Mouse (Mus musculus) liver, postnatal 0 days (tissue): ENCODE data around the gene 4933407L21Rik. TPM values are rescaled to one million over a fixed set of nuclear protein-coding genes. Genes with fewer than 3 reads are reported as not detected.

Experiments used
- ATAC-seq: fragments of 200-750 bp; cut with Nextera tagmentation; 2 replicates; pipeline ENCODE4 v1.8.0; 2017; ENCODE audit warnings: mild to moderate bottlenecking, moderate library complexity
- DNase-seq: peaks from one replicate; pipeline ENCODE4 v3.0.0-alpha.2; 2016
- H3K27ac ChIP-seq: fragments of 300-500 bp; sonication (generic); 2 replicates; pipeline ENCODE4 v1.5.1; 2014; ENCODE audit warnings: antibody characterized with exemption, moderate library complexity, mild to moderate bottlenecking, low read depth
- H3K27me3 ChIP-seq: fragments of 300-500 bp; sonication (generic); 2 replicates; pipeline ENCODE4 v1.6.1; 2014; ENCODE audit warnings: low read length, control low read depth, mixed read lengths; ENCODE audit not compliant: insufficient read depth
- H3K36me3 ChIP-seq: fragments of 300-500 bp; sonication (generic); replicated peaks from 2 replicates; pipeline ENCODE4 v1.6.1; 2014; ENCODE audit warnings: mild to moderate bottlenecking, control low read depth, low read length, moderate library complexity, mixed read lengths; ENCODE audit not compliant: insufficient read depth
- H3K4me1 ChIP-seq: fragments of 300-500 bp; sonication (generic); 2 replicates; pipeline ENCODE4 v1.6.1; 2014; ENCODE audit warnings: antibody characterized with exemption, mild to moderate bottlenecking, control low read depth; ENCODE audit not compliant: insufficient read depth
- H3K4me2 ChIP-seq: fragments of 300-500 bp; sonication (generic); 2 replicates; pipeline ENCODE4 v1.6.1; 2014; ENCODE audit warnings: low read depth, mild to moderate bottlenecking, low read length, moderate library complexity, mixed read lengths
- H3K4me3 ChIP-seq: fragments of 300-500 bp; sonication (generic); 2 replicates; pipeline ENCODE4 v1.5.1; 2014; ENCODE audit warnings: low read depth, low read length
- H3K9ac ChIP-seq: fragments of 300-500 bp; sonication (generic); replicated peaks from 2 replicates; pipeline ENCODE4 v1.6.1; 2014; ENCODE audit warnings: mild to moderate bottlenecking, moderate library complexity
- H3K9me3 ChIP-seq: fragments of 300-500 bp; sonication (generic); 2 replicates; pipeline ENCODE4 v1.6.1; 2016; ENCODE audit warnings: mild to moderate bottlenecking, control low read depth, low read length, mixed read lengths
- CTCF ChIP-seq: sonication (generic); IDR thresholded peaks from 2 replicates; pipeline ENCODE4 v1.5.1; 2016; ENCODE audit warnings: antibody characterized with exemption, low read depth
- EP300 ChIP-seq: IDR thresholded peaks from 2 replicates; pipeline ENCODE4 v1.6.1; 2016; ENCODE audit warnings: antibody characterized with exemption, low read depth, mild to moderate bottlenecking
- WGBS: fragments of 180-500 bp; shearing (Covaris S2); extraction: QIAGEN DNeasy Blood & Tissue Kit; methylation state at CpG from one replicate; pipeline ENCODE4 v1.1.7; 2014; ENCODE audit not compliant: insufficient replicate concordance; 5-methylcytosine and 5-hydroxymethylcytosine counted together
- polyA plus RNA-seq: library from polyadenylated mRNA; unstranded; fragments of >200 nt; fragmentation: Nextera tagmentation; extraction: Ambion mirVana; gene quantifications from 2 replicates; pipeline ENCODE4 v1.2.1, GENCODE M21; 2015

Gene 4933407L21Rik
- polyA plus RNA-seq, 1 experiment from 2014 or later: 0.11 TPM

DNA sequence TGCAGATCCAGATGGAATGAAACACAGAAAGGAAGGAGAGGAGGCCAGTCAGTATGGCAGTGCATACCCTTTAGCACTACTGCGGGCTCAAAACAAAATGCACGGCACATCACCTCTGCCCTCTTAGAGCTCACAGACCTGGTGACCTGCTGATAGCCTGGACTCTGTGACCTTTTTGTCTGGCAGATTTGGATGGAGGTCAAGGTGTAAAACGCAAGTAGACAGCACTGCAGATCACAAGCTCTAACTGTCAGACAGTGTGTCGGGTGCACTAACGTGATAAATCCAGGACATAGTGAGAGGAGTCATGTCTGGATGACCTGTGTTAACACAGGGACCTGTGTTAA lies 5.4 kb upstream of the 4933407L21Rik start:
- H3K4me3 ChIP-seq: no peak overlapping the region
- peaks cover 6% of the 10 kb centered on the region for H3K4me1 ChIP-seq
- H3K27me3 ChIP-seq: no peaks in the 10 kb centered on the region
- H3K27ac ChIP-seq: no peak overlapping the region
- WGBS: 60% methylated on average over 5 of the region's 5 CpGs
- ATAC-seq (peak; percentile 58), DNase-seq (no peak)
- TF ChIP-seq EP300 (no peak), CTCF (no peak)
- H3K9ac ChIP-seq: no peak overlapping the region
- H3K36me3 ChIP-seq: no peaks in the 10 kb centered on the region
- H3K9me3 ChIP-seq: no peaks in the 10 kb centered on the region
- no peak overlapping the region for H3K4me2 ChIP-seq

DNA sequence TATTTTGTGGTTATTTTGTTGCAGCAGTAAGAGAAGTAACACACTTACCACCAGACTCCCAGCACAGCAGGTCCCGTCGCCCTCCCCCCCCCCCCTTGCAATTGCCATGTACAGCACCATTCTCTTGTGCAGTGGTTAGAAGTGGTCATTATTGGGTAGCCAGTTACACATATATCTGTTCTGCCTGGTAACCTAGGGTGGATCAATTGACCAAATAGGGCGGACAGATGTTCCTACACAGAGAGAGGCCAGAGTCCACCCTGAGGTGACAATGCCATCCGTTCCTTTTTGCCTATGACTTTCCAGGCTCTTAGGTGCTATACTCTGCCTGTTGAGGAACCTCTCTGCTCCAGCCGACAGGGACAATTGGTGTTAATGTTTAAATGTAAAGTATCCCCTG lies 3.1 kb upstream of the 4933407L21Rik start:
- ATAC-seq (peak; percentile 89), DNase-seq (peak; percentile 33)
- 43% methylated on average over 5 of the region's 5 CpGs for WGBS
- no peaks in the 10 kb centered on the region for H3K9me3 ChIP-seq
- TF ChIP-seq EP300 (no peak), CTCF (no peak)
- H3K4me3 ChIP-seq: no peak overlapping the region
- H3K4me2 ChIP-seq: no peak overlapping the region
- no peaks in the 10 kb centered on the region for H3K36me3 ChIP-seq
- no peaks in the 10 kb centered on the region for H3K27me3 ChIP-seq
- no peak overlapping the region; the same call in 1 of the 2 replicates for H3K27ac ChIP-seq
- no peak overlapping the region for H3K9ac ChIP-seq
- H3K4me1 ChIP-seq: peaks cover 6% of the 10 kb centered on the region

DNA sequence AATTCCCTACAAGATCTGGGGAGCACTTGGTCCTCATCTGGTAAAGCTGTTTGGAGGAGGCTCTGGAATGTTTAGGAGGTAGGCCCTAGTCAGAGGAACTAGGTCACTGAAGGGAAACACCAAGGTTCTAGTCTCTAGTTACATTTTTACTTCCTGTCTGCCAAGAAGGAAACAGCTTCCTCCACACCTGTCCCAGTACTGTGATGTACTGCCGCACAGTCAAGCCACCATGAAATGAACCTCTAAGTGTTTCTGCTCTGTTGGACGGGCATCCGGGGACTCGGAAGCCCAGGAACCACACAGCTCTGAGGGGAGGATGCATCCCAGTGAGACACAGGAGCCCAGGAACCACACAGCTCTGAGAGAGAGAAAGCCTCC lies 394 bp downstream of the 4933407L21Rik start:
- no peak for DNase-seq

DNA sequence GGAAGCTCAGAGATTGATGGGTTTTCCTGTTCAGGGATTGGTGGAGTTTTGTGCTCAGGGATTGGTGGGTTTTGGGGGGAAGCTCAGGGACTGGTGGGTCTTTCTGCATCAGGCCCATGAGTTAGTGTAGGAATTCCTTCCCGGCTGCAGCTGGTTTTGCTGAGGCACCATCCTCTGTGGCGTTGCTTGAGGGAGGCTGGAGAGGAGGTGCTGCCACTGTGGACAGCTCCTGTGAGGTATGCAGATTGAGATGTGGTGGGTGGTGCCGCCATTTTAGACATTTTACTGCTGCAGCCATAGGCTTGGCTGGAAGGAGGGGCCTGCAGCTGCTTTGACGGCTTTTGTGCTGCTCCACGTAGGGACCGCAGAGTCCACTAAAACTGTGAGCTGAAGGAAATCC lies 1.1 kb downstream of the 4933407L21Rik start:
- H3K4me2 ChIP-seq: no peak overlapping the region
- H3K4me3 ChIP-seq: no peak overlapping the region
- no peaks in the 10 kb centered on the region for H3K9me3 ChIP-seq
- 82% methylated on average over 6 of the region's 6 CpGs for WGBS
- no peaks in the 10 kb centered on the region for H3K27me3 ChIP-seq
- ATAC-seq (no peak), DNase-seq (no peak)
- H3K4me1 ChIP-seq: peaks cover 12% of the 10 kb centered on the region
- no peak overlapping the region for H3K9ac ChIP-seq
- H3K27ac ChIP-seq: no peak overlapping the region
- H3K36me3 ChIP-seq: no peaks in the 10 kb centered on the region
- no peak for TF ChIP-seq CTCF
- no peak for TF ChIP-seq EP300

More for the DNA sequence above, 394 bp downstream of the 4933407L21Rik start:
- no peaks in the 10 kb centered on the region for H3K9me3 ChIP-seq
- ATAC-seq: no peak
- WGBS: 64% methylated on average over 4 of the region's 4 CpGs
- H3K4me3 ChIP-seq: no peak overlapping the region
- no peak overlapping the region for H3K4me2 ChIP-seq
- no peaks in the 10 kb centered on the region for H3K36me3 ChIP-seq
- H3K9ac ChIP-seq: no peak overlapping the region
- H3K27ac ChIP-seq: no peak overlapping the region
- no peaks in the 10 kb centered on the region for H3K27me3 ChIP-seq
- TF ChIP-seq EP300: no peak
- no peak for TF ChIP-seq CTCF
- H3K4me1 ChIP-seq: peaks cover 8% of the 10 kb centered on the region

DNA sequence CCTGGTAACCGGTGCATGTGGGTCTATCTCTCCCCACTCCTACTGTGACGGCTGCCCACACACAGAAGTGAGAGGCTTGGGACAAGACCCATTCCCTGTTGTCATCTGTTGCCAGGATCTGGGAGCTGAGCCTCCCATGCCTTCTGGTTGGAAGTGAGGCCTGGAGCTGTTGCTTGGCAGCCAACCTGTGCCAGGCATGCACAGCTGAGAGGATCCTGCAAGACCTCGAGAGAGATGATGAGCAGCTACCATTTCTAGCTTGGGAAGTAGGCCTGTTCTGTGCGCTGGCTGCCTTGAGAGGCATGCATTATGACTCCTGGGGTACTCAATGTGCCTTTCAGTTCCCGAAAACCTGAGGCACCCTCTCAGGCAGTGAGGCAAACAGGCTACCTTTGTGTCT lies 2.9 kb downstream of the 4933407L21Rik start:
- H3K27me3 ChIP-seq: no peaks in the 10 kb centered on the region
- no peak overlapping the region for H3K27ac ChIP-seq
- H3K4me3 ChIP-seq: no peak overlapping the region
- no peaks in the 10 kb centered on the region for H3K9me3 ChIP-seq
- no peak overlapping the region for H3K4me2 ChIP-seq
- ATAC-seq (no peak), DNase-seq (no peak)
- peaks cover 9% of the 10 kb centered on the region for H3K4me1 ChIP-seq
- H3K9ac ChIP-seq: no peak overlapping the region
- no peaks in the 10 kb centered on the region for H3K36me3 ChIP-seq
- TF ChIP-seq CTCF (no peak), EP300 (no peak)
- WGBS: 70% methylated on average over 5 of the region's 5 CpGs

DNA sequence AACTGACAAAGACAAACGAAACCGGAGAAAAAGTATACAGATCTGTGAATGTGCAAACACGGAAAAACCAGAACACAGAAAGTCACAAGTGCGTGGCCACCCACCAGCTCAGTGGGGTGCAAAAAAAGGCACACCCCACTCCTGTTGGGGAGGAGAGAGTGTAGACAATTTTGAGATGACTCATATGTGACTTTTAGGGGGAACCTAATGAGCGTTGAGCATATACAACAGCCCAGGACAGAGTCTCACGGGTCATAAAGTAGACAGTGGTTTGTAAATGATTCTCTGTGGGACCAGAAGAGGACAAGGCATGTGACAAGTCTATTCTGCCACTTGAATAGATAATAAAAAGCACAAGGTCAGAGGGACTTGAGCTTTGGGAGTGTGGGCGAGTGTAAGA lies 4.9 kb downstream of the 4933407L21Rik start:
- peak overlapping the region; percentile 47; the same call in 1 of the 2 replicates for H3K4me2 ChIP-seq
- 22% methylated on average over 7 of the region's 7 CpGs for WGBS
- no peaks in the 10 kb centered on the region for H3K36me3 ChIP-seq
- H3K4me3 ChIP-seq: peak overlapping the region; percentile 10; the same call in 1 of the 2 replicates
- no peaks in the 10 kb centered on the region for H3K27me3 ChIP-seq
- DNase-seq (no peak), ATAC-seq (peak; percentile 44)
- TF ChIP-seq EP300: no peak
- no peak for TF ChIP-seq CTCF
- H3K9me3 ChIP-seq: no peaks in the 10 kb centered on the region
- H3K9ac ChIP-seq: 0 out of 2 replicates have a peak overlapping the region, but pooled peaks have one; percentile 11
- H3K27ac ChIP-seq: peak overlapping the region; percentile 64
- peaks cover 9% of the 10 kb centered on the region for H3K4me1 ChIP-seq
